7 mouse cellular contexts compared by ENCODE assay signal in genomic region chr6:30526586-30527515, GRCm38 (mm10). TPM values are rescaled to one million over a fixed set of nuclear protein-coding genes. Genes with fewer than 3 reads are reported as not detected.
DNase-seq lines count a peak whose midpoint lies in the region; ATAC-seq lines count a peak whose summit lies in the region.

No protein-coding gene starts in this region.

- no peaks in the 10 kb centered on the region for H3K36me3 ChIP-seq in limb, embryonic 11.5 days (ENCODE audit: control insufficient read depth, insufficient read depth, low read length)
- no peaks in the 10 kb centered on the region for H3K36me3 ChIP-seq in neural tube, embryonic 14.5 days (ENCODE audit: control insufficient read depth, insufficient read depth, low read length)

- 0 out of 4 replicates have a peak, but pooled peaks have one; percentile 12 to 42 for ATAC-seq in hematopoietic stem cell, adult 5-6 weeks (replicated peaks in 1 of 2; ENCODE audit: insufficient read depth in 1 of 2, low FRiP score in 2 of 2, low TSS enrichment in 1 of 2, low read depth in 1 of 2, poor library complexity in 2 of 2, severe bottlenecking in 2 of 2)
- ATAC-seq in limb, embryonic 11.5 days (ENCODE audit: insufficient number of reproducible peaks, low FRiP score, low TSS enrichment, low read depth), result peak; percentile 70
- peak; percentile 61; the same call in 1 of the 2 replicates for ATAC-seq in neural tube, embryonic 14.5 days (ENCODE audit: low read depth)
- ATAC-seq in inflammation-experienced regulatory T-cells, adult 6 months, result no peak

- peak overlapping the region; percentile 40 for H3K9ac ChIP-seq in limb, embryonic 11.5 days (ENCODE audit: low read length)
- H3K9ac ChIP-seq in neural tube, embryonic 14.5 days (replicated peaks; ENCODE audit: low read depth, low read length), result no peak overlapping the region

- no peak overlapping the region; the same call in 1 of the 2 replicates for H3K4me2 ChIP-seq in limb, embryonic 11.5 days (ENCODE audit: low read depth, severe bottlenecking)
- peak overlapping the region; percentile 42 for H3K4me2 ChIP-seq in neural tube, embryonic 14.5 days (ENCODE audit: low read depth, low read length)

- no peaks in the 10 kb centered on the region for H3K27me3 ChIP-seq in limb, embryonic 11.5 days (ENCODE audit: control insufficient read depth, insufficient read depth, low read length)
- no peaks in the 10 kb centered on the region for H3K27me3 ChIP-seq in neural tube, embryonic 14.5 days (ENCODE audit: control insufficient read depth, insufficient read depth, low read length)

- peak; percentile 66 for DNase-seq in ES-CJ7 (ENCODE audit: low read depth, low spot score)
- peak; percentile 78 for DNase-seq in embryo, embryonic 10 days (ENCODE audit: low spot score)
- DNase-seq in limb, embryonic 11.5 days (ENCODE audit: low spot score), result peak; percentile 85
- no peak for DNase-seq in cerebellum, postnatal 25 days

- no peaks in the 10 kb centered on the region for H3K9me3 ChIP-seq in limb, embryonic 11.5 days (ENCODE audit: control insufficient read depth, low read length)
- H3K9me3 ChIP-seq in neural tube, embryonic 14.5 days (ENCODE audit: control insufficient read depth, low read length), result no peaks in the 10 kb centered on the region

- peak overlapping the region; percentile 95 for H3K27ac ChIP-seq in limb, embryonic 11.5 days (replicated peaks; ENCODE audit: low read depth, low read length)
- peak overlapping the region; percentile 71 for H3K27ac ChIP-seq in neural tube, embryonic 14.5 days (ENCODE audit: low read depth, low read length)

- H3K4me3 ChIP-seq in limb, embryonic 11.5 days (ENCODE audit: low read depth, low read length), result no peak overlapping the region
- H3K4me3 ChIP-seq in neural tube, embryonic 14.5 days (ENCODE audit: low read depth, low read length), result no peak overlapping the region

- peaks cover 38% of the 10 kb centered on the region for H3K4me1 ChIP-seq in limb, embryonic 11.5 days (ENCODE audit: control insufficient read depth, insufficient read depth, low read length)
- H3K4me1 ChIP-seq in neural tube, embryonic 14.5 days (ENCODE audit: control insufficient read depth, insufficient read depth, low read length), result no peaks in the 10 kb centered on the region

- 4% methylated on average over 19 of the region's 19 CpGs for WGBS in limb, embryonic 11.5 days
- WGBS in neural tube, embryonic 14.5 days, result 10% methylated on average over 19 of the region's 19 CpGs

RNA-seq across cellular contexts. Expression of gene Cpa2, which starts 14.5 kb away (rescaled TPM):
- total RNA-seq in hematopoietic stem cell, adult 5-6 weeks (2017), result 0.20 and 1.2 TPM in 2 replicates
- polyA plus RNA-seq in limb, embryonic 11.5 days (2014; fragmentation: Nextera tagmentation; extraction: Ambion mirVana), result 89.6 and 94.4 TPM in 2 replicates
- 5.1 and 10.6 TPM in 2 replicates for polyA plus RNA-seq in neural tube, embryonic 14.5 days (2014; fragmentation: Nextera tagmentation; extraction: Ambion mirVana)
- under 1 TPM in 1 of 3 experiments, not detected in 2; 0.71 TPM for polyA plus RNA-seq in inflammation-experienced regulatory T-cells, adult 6 months (2017; shearing (Covaris generic))

RNA-seq across cellular contexts. Expression of gene Ssmem1, which starts 17.2 kb away (rescaled TPM):
- not detected in 2 replicates for total RNA-seq in hematopoietic stem cell, adult 5-6 weeks (2017)
- 0.17 and 0.28 TPM in 2 replicates for polyA plus RNA-seq in limb, embryonic 11.5 days (2014; fragmentation: Nextera tagmentation; extraction: Ambion mirVana)
- 0.35 TPM in 1 of 2 replicates, not detected in the other for polyA plus RNA-seq in neural tube, embryonic 14.5 days (2014; fragmentation: Nextera tagmentation; extraction: Ambion mirVana)
- polyA plus RNA-seq in inflammation-experienced regulatory T-cells, adult 6 months (2017; shearing (Covaris generic)), result not detected

RNA-seq across cellular contexts. Expression of gene Tmem209, which starts 17.3 kb away (rescaled TPM):
- 35.0 and 56.3 TPM in 2 replicates for total RNA-seq in hematopoietic stem cell, adult 5-6 weeks (2017)
- polyA plus RNA-seq in limb, embryonic 11.5 days (2014; fragmentation: Nextera tagmentation; extraction: Ambion mirVana), result 44.5 and 50.0 TPM in 2 replicates
- 28.9 and 30.9 TPM in 2 replicates for polyA plus RNA-seq in neural tube, embryonic 14.5 days (2014; fragmentation: Nextera tagmentation; extraction: Ambion mirVana)
- 10 to 100 TPM; 56.2 to 68.8 (median 61.0) TPM for polyA plus RNA-seq in inflammation-experienced regulatory T-cells, adult 6 months (2017; shearing (Covaris generic))

RNA-seq across cellular contexts. Expression of gene Cpa4, which starts 41.3 kb away (rescaled TPM):
- not detected in 2 replicates for total RNA-seq in hematopoietic stem cell, adult 5-6 weeks (2017)
- polyA plus RNA-seq in limb, embryonic 11.5 days (2014; fragmentation: Nextera tagmentation; extraction: Ambion mirVana), result 1.6 and 1.7 TPM in 2 replicates
- 0.71 and 0.90 TPM in 2 replicates for polyA plus RNA-seq in neural tube, embryonic 14.5 days (2014; fragmentation: Nextera tagmentation; extraction: Ambion mirVana)
- polyA plus RNA-seq in inflammation-experienced regulatory T-cells, adult 6 months (2017; shearing (Covaris generic)), result not detected

Comparison
In these comparisons a context has a peak if more than half of its experiments do, and no peak if none do; other contexts are left out.
1. DNase-seq: peak in ES-CJ7 (single experiment), embryo, embryonic 10 days (single experiment) and limb, embryonic 11.5 days (single experiment); none in cerebellum, postnatal 25 days (0 of 2).